Mouse (Mus musculus) bone marrow, adult 2 months (tissue): ENCODE measurements around the gene Aldh1l1.
A peak's percentile ranks its signal among the peaks of the same experiment; 100 is the strongest.

Experiments
- CTCF ChIP-seq: fragments of 200-500 bp; IDR thresholded peaks from 2 replicates; pipeline ENCODE4 v1.5.1; 2011; ENCODE audit warnings: low read length, control low read depth; ENCODE audit not compliant: control insufficient read depth, insufficient read depth
- POLR2A ChIP-seq: fragments of 200-500 bp; IDR thresholded peaks from 2 replicates; pipeline ENCODE4 v1.6.1; 2011; ENCODE audit warnings: low read depth, mild to moderate bottlenecking, control low read depth, low read length, borderline replicate concordance; ENCODE audit not compliant: control insufficient read depth

- no peak for TF ChIP-seq CTCF
- peak; percentile 21; the same call in 1 of the 2 replicates for TF ChIP-seq POLR2A
Observed at GRCm38 (mm10) chr6:90604533-90605297, 118.5 kb downstream of the Aldh1l1 start, which contains the start of gene Slc41a3.
